8 mouse cellular contexts compared by ENCODE assay signal in the genomic region with DNA sequence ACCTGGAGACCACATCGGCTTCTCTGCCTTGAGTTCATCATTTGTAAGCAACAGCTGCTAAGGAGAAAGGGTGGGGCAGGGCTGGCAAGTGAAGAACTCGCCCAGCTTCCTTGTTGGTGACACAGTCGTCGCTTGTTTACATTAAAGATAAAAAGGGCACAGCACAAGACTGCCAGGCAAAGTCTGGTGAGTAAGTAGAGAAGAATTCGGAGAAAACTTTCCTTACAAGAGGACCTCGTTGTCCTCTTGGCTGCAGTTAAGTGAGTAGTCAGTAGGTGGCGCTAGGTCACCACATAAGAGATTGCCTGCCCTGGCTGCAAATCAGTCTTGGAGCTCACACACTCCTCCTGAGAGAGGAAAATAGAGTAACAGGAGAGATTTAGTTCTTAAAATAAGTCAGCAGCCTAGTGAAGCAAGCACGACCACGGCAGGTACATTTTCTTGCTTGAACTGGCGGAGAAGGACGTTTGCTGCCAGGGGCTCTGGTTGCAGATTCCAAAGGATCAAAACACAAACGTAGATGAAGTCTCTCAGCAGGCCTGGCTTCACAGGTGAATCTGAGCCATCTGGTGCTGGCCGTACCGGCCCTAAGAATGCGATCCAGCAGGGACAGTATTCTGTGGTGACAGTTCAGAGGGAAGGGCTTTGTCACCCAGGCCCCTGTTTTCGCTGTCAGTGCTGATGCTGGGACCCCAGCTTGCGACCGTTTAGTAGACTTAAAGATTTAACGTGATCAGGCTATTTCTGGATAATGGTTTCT. TPM values are rescaled to one million over a fixed set of nuclear protein-coding genes. Genes with fewer than 3 reads are reported as not detected.
DNase-seq lines count a peak whose midpoint lies in the region; ATAC-seq and TF ChIP-seq lines count a peak whose summit lies in the region.

No protein-coding gene starts in this region.

- no peak for TF ChIP-seq POLR2A in bone marrow macrophage, adult 2 months (IDR thresholded peaks at IDR 0.05; ENCODE audit: borderline replicate concordance, low read depth, low read length)
- TF ChIP-seq POLR2A in testis, adult 2 months (IDR thresholded peaks at IDR 0.05; ENCODE audit: control insufficient read depth, low read depth, low read length) = no peak

- peaks cover 6% of the 10 kb centered on the region; the same call in 1 of the 2 replicates for H3K9me3 ChIP-seq in heart, embryonic 13.5 days
- H3K9me3 ChIP-seq in liver, postnatal 0 days (ENCODE audit: low read length) = 0 out of 2 replicates have a peak, but pooled peaks cover 7% of the 10 kb centered on the region
- H3K9me3 ChIP-seq in neural tube, embryonic 14.5 days (ENCODE audit: control insufficient read depth, low read length) = no peaks in the 10 kb centered on the region

- peak; percentile 73 for TF ChIP-seq CTCF in bone marrow macrophage, adult 2 months (IDR thresholded peaks at IDR 0.05; ENCODE audit: low read depth, low read length)
- TF ChIP-seq CTCF in liver, postnatal 0 days (IDR thresholded peaks at IDR 0.05; ENCODE audit: low read depth) = peak; percentile 92
- TF ChIP-seq CTCF in testis, adult 2 months (IDR thresholded peaks at IDR 0.05; ENCODE audit: control insufficient read depth, insufficient read depth, insufficient replicate concordance, low read depth, low read length) = peak; percentile 84; the same call in 1 of the 2 replicates

- H3K4me3 ChIP-seq in bone marrow macrophage, adult 2 months (ENCODE audit: insufficient read depth, low read length) = no peak overlapping the region
- no peak overlapping the region for H3K4me3 ChIP-seq in heart, embryonic 13.5 days
- H3K4me3 ChIP-seq in liver, postnatal 0 days (ENCODE audit: low read depth, low read length) = no peak overlapping the region
- H3K4me3 ChIP-seq in neural tube, embryonic 14.5 days (ENCODE audit: low read depth, low read length) = no peak overlapping the region
- H3K4me3 ChIP-seq in testis, adult 2 months (ENCODE audit: control insufficient read depth, low read depth, low read length) = no peak overlapping the region

- ATAC-seq in CD4-positive, CD25-positive, alpha-beta regulatory T cell, adult 4 months = peak; percentile 53
- ATAC-seq in heart, embryonic 13.5 days (ENCODE audit: extremely low read depth, insufficient number of reproducible peaks, low FRiP score, low TSS enrichment) = no peak
- no peak for ATAC-seq in liver, postnatal 0 days
- peak; percentile 63 for ATAC-seq in neural tube, embryonic 14.5 days (ENCODE audit: low read depth)

- H3K4me2 ChIP-seq in heart, embryonic 13.5 days = peak overlapping the region; percentile 48
- H3K4me2 ChIP-seq in liver, postnatal 0 days (ENCODE audit: low read depth, low read length) = no peak overlapping the region
- no peak overlapping the region for H3K4me2 ChIP-seq in neural tube, embryonic 14.5 days (ENCODE audit: low read depth, low read length)

- no peaks in the 10 kb centered on the region for H3K36me3 ChIP-seq in heart, embryonic 13.5 days
- no peaks in the 10 kb centered on the region for H3K36me3 ChIP-seq in liver, postnatal 0 days (replicated peaks; ENCODE audit: insufficient read depth, low read length)
- no peaks in the 10 kb centered on the region for H3K36me3 ChIP-seq in neural tube, embryonic 14.5 days (ENCODE audit: control insufficient read depth, insufficient read depth, low read length)
- H3K36me3 ChIP-seq in testis, adult 2 months (ENCODE audit: control insufficient read depth, insufficient read depth, low read length) = no peaks in the 10 kb centered on the region

- no peak for TF ChIP-seq EP300 in liver, postnatal 0 days (IDR thresholded peaks at IDR 0.05; ENCODE audit: low read depth)

- H3K27ac ChIP-seq in bone marrow macrophage, adult 2 months (ENCODE audit: insufficient read depth, low read depth, low read length) = no peak overlapping the region
- no peak overlapping the region for H3K27ac ChIP-seq in heart, embryonic 13.5 days (replicated peaks)
- H3K27ac ChIP-seq in liver, postnatal 0 days (ENCODE audit: low read depth) = no peak overlapping the region
- H3K27ac ChIP-seq in neural tube, embryonic 14.5 days (ENCODE audit: low read depth, low read length) = no peak overlapping the region
- H3K27ac ChIP-seq in testis, adult 2 months (ENCODE audit: control insufficient read depth, insufficient read depth, low read depth, low read length) = no peak overlapping the region

- WGBS in heart, embryonic 13.5 days = 20% methylated on average over 19 of the region's 19 CpGs
- 28% methylated on average over 19 of the region's 19 CpGs for WGBS in liver, postnatal 0 days (ENCODE audit: insufficient replicate concordance)
- 24% methylated on average over 19 of the region's 19 CpGs for WGBS in neural tube, embryonic 14.5 days

- H3K9ac ChIP-seq in heart, embryonic 13.5 days = peak overlapping the region; percentile 56
- no peak overlapping the region for H3K9ac ChIP-seq in liver, postnatal 0 days (replicated peaks)
- H3K9ac ChIP-seq in neural tube, embryonic 14.5 days (replicated peaks; ENCODE audit: low read depth, low read length) = no peak overlapping the region

- no peaks in the 10 kb centered on the region for H3K4me1 ChIP-seq in bone marrow macrophage, adult 2 months (ENCODE audit: control insufficient read depth, insufficient read depth, low read length)
- H3K4me1 ChIP-seq in heart, embryonic 13.5 days = peaks cover 10% of the 10 kb centered on the region
- no peaks in the 10 kb centered on the region for H3K4me1 ChIP-seq in liver, postnatal 0 days (ENCODE audit: insufficient read depth)
- H3K4me1 ChIP-seq in neural tube, embryonic 14.5 days (ENCODE audit: control insufficient read depth, insufficient read depth, low read length) = no peaks in the 10 kb centered on the region
- peaks cover 12% of the 10 kb centered on the region for H3K4me1 ChIP-seq in testis, adult 2 months (ENCODE audit: control insufficient read depth, insufficient read depth, low read length)

- peak; percentile 87 for DNase-seq in fibroblast of lung, adult 2 months (ENCODE audit: low read depth)
- DNase-seq in kidney, postnatal 25 days = peak; percentile 76 to 89
- peak; percentile 77 for DNase-seq in liver, postnatal 0 days

- peaks cover 7% of the 10 kb centered on the region; the same call in 1 of the 2 replicates for H3K27me3 ChIP-seq in heart, embryonic 13.5 days (replicated peaks)
- no peaks in the 10 kb centered on the region for H3K27me3 ChIP-seq in liver, postnatal 0 days (ENCODE audit: insufficient read depth, low read length)
- no peaks in the 10 kb centered on the region for H3K27me3 ChIP-seq in neural tube, embryonic 14.5 days (ENCODE audit: control insufficient read depth, insufficient read depth, low read length)
- H3K27me3 ChIP-seq in testis, adult 2 months (ENCODE audit: control insufficient read depth, insufficient read depth, low read length) = no peaks in the 10 kb centered on the region

RNA-seq across cellular contexts. Expression of gene Hhipl2, which starts 24.2 kb away (rescaled TPM):
- polyA plus RNA-seq in CD4-positive, CD25-positive, alpha-beta regulatory T cell, adult 4 months (2017; shearing (Covaris generic)) = not detected
- not detected in 2 replicates for polyA plus RNA-seq in bone marrow macrophage, adult 2 months (2012; ENCODE audit: insufficient read depth, insufficient read length, missing spikeins)
- 0.11 TPM in 1 of 2 replicates, not detected in the other for polyA plus RNA-seq in heart, embryonic 13.5 days (2015; fragmentation: Nextera tagmentation; extraction: Ambion mirVana)
- not detected in 2 replicates for polyA plus RNA-seq in liver, postnatal 0 days (2015; fragmentation: Nextera tagmentation; extraction: Ambion mirVana)
- 0.12 and 0.36 TPM in 2 replicates for polyA plus RNA-seq in neural tube, embryonic 14.5 days (2014; fragmentation: Nextera tagmentation; extraction: Ambion mirVana)
- polyA plus RNA-seq in testis, adult 2 months (2012; rRNA removed) = 6.2 and 8.6 TPM in 2 replicates

RNA-seq across cellular contexts. Expression of gene Taf1a, which starts 53.4 kb away (rescaled TPM):
- polyA plus RNA-seq in CD4-positive, CD25-positive, alpha-beta regulatory T cell, adult 4 months (2017; shearing (Covaris generic)) = 10 to 100 TPM; 31.3 to 39.7 TPM
- 8.1 TPM in 2 replicates for polyA plus RNA-seq in bone marrow macrophage, adult 2 months (2012; ENCODE audit: insufficient read depth, insufficient read length, missing spikeins)
- 13.5 and 13.8 TPM in 2 replicates for polyA plus RNA-seq in heart, embryonic 13.5 days (2015; fragmentation: Nextera tagmentation; extraction: Ambion mirVana)
- polyA plus RNA-seq in liver, postnatal 0 days (2015; fragmentation: Nextera tagmentation; extraction: Ambion mirVana) = 3.7 and 4.3 TPM in 2 replicates
- 16.1 and 17.2 TPM in 2 replicates for polyA plus RNA-seq in neural tube, embryonic 14.5 days (2014; fragmentation: Nextera tagmentation; extraction: Ambion mirVana)
- polyA plus RNA-seq in testis, adult 2 months (2012; rRNA removed) = 11.0 and 15.0 TPM in 2 replicates

Comparison
In these comparisons a context has a peak if more than half of its experiments do, and no peak if none do; other contexts are left out.
1. ATAC-seq: peak in CD4-positive, CD25-positive, alpha-beta regulatory T cell, adult 4 months (single experiment) and neural tube, embryonic 14.5 days (single experiment); none in heart, embryonic 13.5 days (single experiment) and liver, postnatal 0 days (single experiment).
2. Peak in every context shown above with its lines, with median percentiles within 50 percentile points of each other: CTCF ChIP-seq and DNase-seq.